Mouse (Mus musculus): ENCODE results near the gene Gen1.

Gen1 gene

GRCm38 (mm10) chr12:11265382-11266281 lies at the start of gene Gen1, which contains the start of gene Smc6:
Gene Gen1, minus strand, starts transcription at chr12:11265801.
Gene Smc6, plus strand, starts transcription at chr12:11265886.
- peak; percentile 90 to 91 for DNase-seq (ENCODE audit: low spot score in 2 of 2)

GRCm38 (mm10) chr12:11313840-11314239 lies 48.2 kb upstream of the Gen1 start:
- no peak for DNase-seq (ENCODE audit: low spot score in 2 of 2)

GRCm38 (mm10) chr12:11311106-11311505 lies 45.5 kb upstream of the Gen1 start:
- DNase-seq (ENCODE audit: low spot score in 2 of 2): no peak

GRCm38 (mm10) chr12:11306753-11307645 lies 41.4 kb upstream of the Gen1 start:
- DNase-seq (ENCODE audit: low spot score in 2 of 2): no peak

DNA sequence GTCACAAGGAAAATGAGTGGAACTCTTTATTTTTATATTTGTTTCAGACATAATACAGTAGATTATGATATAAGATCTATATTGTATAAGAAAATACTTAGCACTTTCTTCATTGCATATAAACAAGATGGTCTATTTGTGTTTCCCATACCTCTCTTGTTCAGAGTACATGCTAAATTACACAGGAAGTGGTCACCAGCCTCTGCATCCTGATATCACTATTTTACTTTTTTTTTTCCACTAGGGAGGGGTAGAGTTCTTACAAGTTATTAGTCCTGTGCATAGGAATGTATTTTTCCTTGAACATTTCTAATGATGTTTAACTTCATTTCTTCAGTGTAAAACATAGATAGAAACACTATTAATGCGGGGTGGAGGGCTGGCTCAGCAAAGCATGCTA lies 35.3 kb upstream of the Gen1 start:
- DNase-seq (ENCODE audit: low spot score in 2 of 2): no peak

DNA sequence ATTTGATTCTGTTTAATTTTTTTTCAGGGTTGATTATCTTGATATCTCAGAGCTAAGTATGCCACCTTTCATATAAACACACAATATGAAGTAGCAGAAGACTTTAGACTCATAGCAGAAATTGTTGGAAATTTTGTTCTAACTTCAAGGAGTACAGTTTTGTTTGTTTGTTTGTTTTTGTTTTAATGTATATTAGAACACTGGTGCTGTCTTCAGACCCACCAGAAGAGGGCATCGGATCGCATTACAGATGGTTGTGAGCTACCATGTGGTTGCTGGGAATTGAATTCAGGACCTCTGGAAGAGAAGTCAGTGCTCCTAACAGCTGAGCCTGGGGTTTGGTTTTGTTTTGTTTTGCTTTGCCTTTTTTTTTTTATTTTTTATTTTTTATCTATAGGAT lies 20.8 kb upstream of the Gen1 start:
- no peak for DNase-seq (ENCODE audit: low spot score in 2 of 2)

DNA sequence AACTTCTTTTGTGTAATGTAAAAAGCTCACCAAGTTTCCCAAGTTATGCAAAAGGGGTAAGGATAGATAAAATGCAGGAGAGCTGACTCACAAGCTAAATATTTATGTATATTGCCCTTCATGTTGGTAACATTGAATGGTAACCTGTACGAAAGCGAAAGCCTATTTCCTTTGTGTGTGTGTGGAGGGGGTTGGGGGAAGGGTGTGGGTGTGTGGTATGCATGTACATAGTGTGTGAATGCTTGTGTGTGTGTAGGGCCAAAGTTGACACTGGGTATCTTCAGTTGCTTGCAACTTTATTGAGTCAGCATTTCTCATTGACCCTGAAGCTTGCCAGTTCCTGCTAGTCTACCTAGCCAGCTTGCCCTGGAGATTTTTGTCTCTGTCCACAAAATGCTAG lies 16.0 kb upstream of the Gen1 start:
- DNase-seq (ENCODE audit: low spot score in 2 of 2): no peak

DNA sequence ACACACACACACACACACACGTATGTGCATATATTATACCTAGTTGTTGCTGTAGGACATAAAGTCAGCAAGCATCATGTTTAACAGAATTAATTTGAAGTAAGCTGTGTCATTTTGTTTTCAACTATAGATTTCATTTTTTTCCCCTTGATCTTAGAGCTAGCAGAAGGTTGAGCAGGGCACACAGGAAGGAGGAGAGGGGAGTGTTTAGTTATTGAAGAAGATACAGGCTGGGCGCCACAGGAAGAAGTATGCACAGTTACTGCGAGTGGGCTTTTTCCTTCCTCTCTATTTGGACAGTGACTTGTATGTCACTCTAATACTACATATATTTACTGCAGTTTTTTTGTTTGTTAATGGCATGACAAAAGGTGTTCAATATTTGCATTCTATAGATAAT lies 14.3 kb upstream of the Gen1 start:
- DNase-seq (ENCODE audit: low spot score in 2 of 2): no peak

DNA sequence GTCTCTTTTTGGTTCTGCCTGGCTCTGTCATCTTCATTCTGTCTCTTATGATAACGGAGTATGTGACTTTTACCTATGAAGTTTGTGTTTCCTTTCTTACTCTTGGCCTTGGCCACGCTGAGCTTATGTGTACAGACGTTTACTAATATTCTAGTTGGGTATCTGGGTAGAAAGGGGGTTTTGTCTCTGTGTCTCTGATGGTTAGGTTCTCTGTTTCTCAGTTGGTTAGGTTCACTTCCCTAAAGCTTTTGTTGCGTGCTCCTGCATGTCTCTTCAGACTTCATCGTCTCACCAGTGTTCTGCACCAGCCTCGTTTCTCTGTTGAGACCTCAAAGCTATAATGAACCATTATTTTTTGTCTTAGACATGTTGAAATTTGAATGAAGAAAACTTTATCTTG lies 11.6 kb upstream of the Gen1 start:
- DNase-seq (ENCODE audit: low spot score in 2 of 2): no peak

- no peak for DNase-seq (ENCODE audit: low spot score in 2 of 2)
Observed at GRCm38 (mm10) chr12:11276632-11277031, 11.0 kb upstream of the Gen1 start.

DNA sequence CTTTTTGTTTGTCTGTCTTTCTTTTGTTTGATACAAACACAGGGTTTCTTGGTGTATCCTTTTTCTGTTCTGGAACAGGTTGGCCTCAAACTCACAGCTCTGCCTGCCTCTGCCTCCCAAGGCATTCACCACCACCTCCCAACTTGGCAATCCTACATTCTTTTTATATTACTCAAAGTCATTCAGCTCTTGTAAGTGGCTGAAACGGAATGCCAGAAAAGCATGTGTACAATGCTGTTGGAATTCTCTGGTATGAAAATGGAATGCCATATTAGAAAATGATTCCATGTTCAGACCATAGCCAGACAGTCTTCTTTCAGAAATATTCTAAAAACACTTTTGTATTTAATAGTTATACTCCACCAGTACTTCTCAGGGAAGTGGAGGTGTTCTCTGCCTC lies 7.6 kb upstream of the Gen1 start:
- DNase-seq (ENCODE audit: low spot score in 2 of 2): no peak

DNA sequence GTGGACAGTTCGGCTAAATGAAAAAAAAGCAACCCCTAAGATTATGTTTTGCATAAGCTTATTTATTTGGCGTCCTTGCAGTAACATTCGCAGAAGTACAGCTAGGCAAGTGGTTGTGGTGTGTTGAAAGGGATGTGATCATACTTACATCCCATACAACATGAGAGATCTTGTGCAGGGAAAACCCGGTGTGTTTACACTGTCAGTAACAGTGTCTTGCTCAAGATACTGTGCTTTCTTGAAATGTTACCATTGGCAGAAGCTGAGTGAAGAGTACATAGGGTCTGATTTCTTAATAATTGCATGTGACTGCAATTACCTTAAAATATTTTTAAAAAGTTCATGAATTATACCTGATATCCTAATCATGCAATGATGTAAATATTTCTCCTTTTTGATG lies 7.0 kb upstream of the Gen1 start:
- DNase-seq (ENCODE audit: low spot score in 2 of 2): no peak

DNA sequence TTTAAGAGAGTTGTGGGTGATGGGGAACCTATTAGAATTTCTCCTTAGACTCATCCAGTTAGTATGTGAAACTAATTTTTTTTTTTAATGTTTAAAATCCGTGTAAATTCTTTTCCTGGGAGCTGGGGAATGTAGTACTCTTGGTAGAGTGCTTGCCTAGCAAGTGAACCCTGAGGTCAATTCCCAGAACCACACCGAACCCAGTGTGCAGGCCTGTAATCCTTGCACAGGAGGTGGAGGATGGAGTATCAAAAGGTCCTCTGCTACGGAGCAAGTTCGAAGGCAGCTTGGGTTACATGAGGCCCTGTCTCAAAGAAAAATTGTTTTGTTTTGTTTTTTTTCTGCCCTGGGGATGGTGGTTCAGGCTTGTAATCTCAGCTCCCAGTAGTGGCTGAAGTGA lies 1.4 kb upstream of the Gen1 start:
- no peak for DNase-seq (ENCODE audit: low spot score in 2 of 2)

- peak in 1 of 2 experiments; percentile 57 for DNase-seq (ENCODE audit: low spot score in 2 of 2)
Observed at GRCm38 (mm10) chr12:11266282-11266985, 833 bp upstream of the Gen1 start.

DNA sequence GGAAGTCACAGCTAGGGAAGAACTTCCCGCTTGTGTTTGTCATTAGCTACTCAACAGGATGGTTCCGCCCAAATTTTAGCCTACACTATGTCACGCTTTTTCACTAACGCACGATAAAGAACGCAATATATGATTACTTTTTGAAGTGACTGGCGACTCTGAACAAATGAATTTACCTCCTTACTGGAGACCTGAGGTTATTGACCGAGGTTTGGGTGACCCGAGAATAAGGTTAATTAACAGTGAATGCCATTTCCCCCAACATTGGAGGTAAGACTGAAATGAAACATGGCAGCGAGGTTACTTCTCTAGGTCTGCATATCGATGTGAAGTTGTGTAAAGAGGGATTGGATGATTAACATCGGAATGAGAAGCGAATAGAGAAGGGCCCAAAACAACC lies 706 bp downstream of the Gen1 start:
- no peak for DNase-seq (ENCODE audit: low spot score in 2 of 2)

- DNase-seq (ENCODE audit: low spot score in 2 of 2): no peak
Observed at GRCm38 (mm10) chr12:11250322-11250721, 15.3 kb downstream of the Gen1 start.

DNA sequence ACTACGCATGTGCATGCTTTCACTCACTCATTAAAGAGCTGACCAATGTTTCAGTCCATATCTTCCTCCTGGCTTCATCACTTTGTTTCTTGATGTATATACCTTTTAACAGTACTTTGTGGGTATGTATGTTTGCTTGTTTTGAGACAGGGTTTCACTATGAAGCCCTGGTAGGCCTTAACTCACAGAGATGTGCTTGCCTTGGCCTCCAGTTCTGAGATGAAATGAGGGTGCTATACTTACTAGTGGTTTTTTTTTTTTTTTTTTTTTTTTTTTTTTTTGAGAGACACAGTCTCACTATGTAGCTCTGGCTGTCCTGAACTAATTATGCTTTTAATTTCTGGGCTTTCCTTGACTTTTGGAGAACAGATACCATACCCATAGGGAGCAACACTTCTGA lies 18.1 kb downstream of the Gen1 start:
- DNase-seq (ENCODE audit: low spot score in 2 of 2): no peak

DNA sequence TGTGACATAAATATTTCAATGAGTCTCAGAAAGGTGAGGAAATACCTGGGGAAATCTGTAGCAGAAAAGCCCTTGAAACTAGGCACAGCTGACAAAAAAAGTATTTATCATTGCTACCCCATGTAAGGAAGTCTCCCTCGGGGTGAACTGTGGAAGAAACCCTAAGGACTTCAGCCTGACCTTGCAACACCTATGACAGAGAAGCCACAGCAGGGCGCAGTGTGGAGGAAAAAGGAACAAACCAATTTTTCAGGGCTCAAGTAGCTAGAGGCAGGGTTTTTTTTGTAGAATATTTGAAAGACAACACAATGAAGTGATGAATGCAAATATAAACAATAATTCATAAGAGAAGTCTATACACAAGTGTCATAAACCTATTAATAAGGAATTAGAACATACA lies 29.6 kb downstream of the Gen1 start:
- DNase-seq (ENCODE audit: low spot score in 2 of 2): no peak

DNA sequence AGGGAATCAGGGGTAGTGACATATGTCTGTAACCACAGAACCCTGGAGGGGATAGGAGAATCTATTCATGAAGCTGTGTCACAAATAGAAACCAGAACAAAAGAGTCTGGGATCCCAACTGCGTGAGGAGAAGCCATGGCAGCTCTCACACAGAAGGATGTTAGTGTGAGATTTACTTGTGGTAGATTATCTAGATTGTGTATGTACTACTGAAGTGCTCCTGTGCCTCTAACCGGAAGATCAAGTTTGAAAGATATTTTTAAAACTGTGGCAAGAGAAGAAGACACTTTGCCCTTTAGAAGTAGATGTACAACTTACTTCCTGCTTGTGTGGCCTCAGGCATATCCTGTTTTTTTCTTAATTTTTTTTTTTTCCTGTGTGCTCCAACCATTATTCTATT lies 35.3 kb downstream of the Gen1 start:
- DNase-seq (ENCODE audit: low spot score in 2 of 2): no peak

GRCm38 (mm10) chr12:11226529-11227268 lies 38.9 kb downstream of the Gen1 start:
- no peak for DNase-seq (ENCODE audit: low spot score in 2 of 2)

- no peak for DNase-seq (ENCODE audit: low spot score in 2 of 2)
Observed at GRCm38 (mm10) chr12:11226123-11226522, 39.5 kb downstream of the Gen1 start.

Data from frontal cortex, postnatal 36 days (tissue).